Mouse (Mus musculus) right cerebral cortex, postnatal 14 days (tissue): ENCODE measurements at regions not wholly inside any gene's neighbourhood (a gene's known extent, or its start where the extent isn't known, plus 50 kb on each side); places are given as distances from the start of the nearest gene placed in this dataset.

ENCODE experiments used
- DNase-seq: peaks from one replicate; pipeline ENCODE4 v3.0.0; 2022

GRCm38 (mm10) chr3:82207321-82207720 is 61.7 kb upstream of the Gucy1a1 start:
- no peak for DNase-seq
